Mouse (Mus musculus): Measurements from ENCODE around the gene Mfrp.

GRCm38 (mm10) chr9:44081581-44081980 is 19.9 kb upstream of the Mfrp start:
- TF ChIP-seq CTCF (IDR thresholded peaks at IDR 0.05 in 2 of 3, conservative IDR thresholded peaks at IDR 0.05 in 1 of 3; ENCODE audit: control insufficient read depth in 1 of 3, insufficient read depth in 1 of 3, low read depth in 2 of 3, low read length in 3 of 3, poor library complexity in 1 of 3, severe bottlenecking in 1 of 3) (no peak), SIN3A (IDR thresholded peaks at IDR 0.05; ENCODE audit: low read length) (no peak), RAD21 (IDR thresholded peaks at IDR 0.05; ENCODE audit: low read depth, low read length) (no peak), JUND (IDR thresholded peaks at IDR 0.05; ENCODE audit: low read depth, low read length) (no peak), CHD2 (IDR thresholded peaks at IDR 0.05; ENCODE audit: low read length) (no peak), GATA1 (IDR thresholded peaks at IDR 0.05; ENCODE audit: low read depth, low read length) (no peak), MXI1 (IDR thresholded peaks at IDR 0.05; ENCODE audit: low read depth, low read length) (no peak), POLR2AphosphoS2 (IDR thresholded peaks at IDR 0.05; ENCODE audit: low read length) (no peak), MYC (IDR thresholded peaks at IDR 0.05; ENCODE audit: low read depth, low read length) (no peak)
